Mouse (Mus musculus) embryo, embryonic 11.5 days (tissue): ENCODE results near the gene Zfp712.

Experiments
- DNase-seq: peaks from one replicate; pipeline ENCODE4 v3.0.0-alpha.2; 2012; ENCODE audit warnings: low read depth, low spot score

The Zfp712 gene

GRCm38 (mm10) chr13:67060786-67061358, at the start of gene Zfp712:
TSS of gene Zfp712 (minus strand) at chr13:67061170.
- DNase-seq, result peak; percentile 86

- no peak for DNase-seq
Measured at GRCm38 (mm10) chr13:67108821-67109206, 47.8 kb upstream of the Zfp712 start.

GRCm38 (mm10) chr13:67108194-67108820, 47.3 kb upstream of the Zfp712 start, which contains the start of gene Gm28557:
TSS of gene Gm28557 (minus strand) at chr13:67108604.
- DNase-seq, result peak; percentile 95

GRCm38 (mm10) chr13:67107681-67108080, 46.7 kb upstream of the Zfp712 start:
- DNase-seq, result no peak

- no peak for DNase-seq
Measured at GRCm38 (mm10) chr13:67097876-67098275, 36.9 kb upstream of the Zfp712 start, which contains the start of gene Zfp708. TSS of gene Zfp708 (minus strand) at chr13:67097976.

GRCm38 (mm10) chr13:67090154-67090553, 29.2 kb upstream of the Zfp712 start:
- no peak for DNase-seq

GRCm38 (mm10) chr13:67081946-67082345, 21.0 kb upstream of the Zfp712 start:
- no peak for DNase-seq

GRCm38 (mm10) chr13:67081142-67081713, 20.3 kb upstream of the Zfp712 start:
- peak; percentile 61 for DNase-seq

GRCm38 (mm10) chr13:67077244-67077643, 16.3 kb upstream of the Zfp712 start:
- DNase-seq, result no peak

GRCm38 (mm10) chr13:67072786-67073185, 11.8 kb upstream of the Zfp712 start:
- DNase-seq, result no peak

GRCm38 (mm10) chr13:67065386-67065785, 4.4 kb upstream of the Zfp712 start:
- no peak for DNase-seq

GRCm38 (mm10) chr13:67062427-67062826, 1.5 kb upstream of the Zfp712 start:
- no peak for DNase-seq

GRCm38 (mm10) chr13:67060161-67060785, 697 bp downstream of the Zfp712 start:
- DNase-seq, result no peak
